Mouse (Mus musculus) spleen, postnatal 14 days (tissue): ENCODE measurements around the gene Rb1.

Source experiments
- DNase-seq, 2 experiments: peaks; one replicate each; pipeline ENCODE4 v3.0.0; 2021 to 2022; ENCODE audit warnings: low spot score in 2 of 2

The Rb1 gene

DNA sequence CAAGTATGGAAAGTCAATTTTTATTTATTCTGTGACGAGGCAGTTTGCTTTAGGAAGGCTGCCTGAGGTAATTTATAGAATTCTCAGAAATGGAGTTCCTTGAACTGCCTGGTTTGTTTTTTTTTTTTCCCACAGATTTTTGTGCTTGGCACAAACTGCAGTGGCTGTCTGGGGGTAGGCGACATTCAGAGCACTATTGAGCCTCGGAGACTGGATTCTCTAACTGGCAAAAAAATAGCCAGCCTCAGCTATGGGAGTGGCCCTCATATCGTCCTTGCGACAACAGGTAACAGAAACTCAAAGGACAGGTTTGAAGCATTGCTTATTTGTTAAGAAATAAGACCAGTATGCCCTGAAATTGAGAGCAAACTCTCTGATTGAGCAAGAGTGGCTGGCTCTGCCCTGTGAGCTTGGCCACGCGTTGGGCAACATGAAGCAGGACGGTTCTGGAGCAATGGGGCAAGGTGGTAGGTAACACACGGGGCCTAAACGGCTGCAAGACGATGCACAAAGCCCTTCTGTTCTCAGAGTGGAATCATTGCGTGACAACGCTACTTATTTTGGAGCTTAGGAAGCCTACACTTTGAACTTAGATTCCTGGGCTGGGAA lies 163.3 kb downstream of the Rb1 start:
- no peak for DNase-seq

DNA sequence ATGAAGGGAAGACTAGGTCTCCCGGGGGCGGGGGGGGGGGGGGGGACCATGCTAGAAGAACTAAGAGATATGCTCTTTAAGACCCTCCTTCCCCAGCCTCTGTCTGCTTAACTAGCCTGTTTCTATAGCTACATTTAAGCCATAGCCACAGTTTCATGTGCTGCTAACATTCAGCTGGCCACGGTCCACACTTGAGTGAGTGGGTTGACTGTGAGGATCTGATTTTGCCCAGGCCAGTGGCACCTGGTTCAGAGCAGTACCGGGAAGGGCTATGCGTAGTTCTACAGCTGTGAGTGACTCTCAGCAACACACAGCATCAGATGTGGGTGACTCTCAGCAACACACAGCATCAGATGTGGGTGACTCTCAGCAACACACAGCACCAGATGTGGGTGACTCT lies 164.3 kb downstream of the Rb1 start:
- DNase-seq: no peak

DNA sequence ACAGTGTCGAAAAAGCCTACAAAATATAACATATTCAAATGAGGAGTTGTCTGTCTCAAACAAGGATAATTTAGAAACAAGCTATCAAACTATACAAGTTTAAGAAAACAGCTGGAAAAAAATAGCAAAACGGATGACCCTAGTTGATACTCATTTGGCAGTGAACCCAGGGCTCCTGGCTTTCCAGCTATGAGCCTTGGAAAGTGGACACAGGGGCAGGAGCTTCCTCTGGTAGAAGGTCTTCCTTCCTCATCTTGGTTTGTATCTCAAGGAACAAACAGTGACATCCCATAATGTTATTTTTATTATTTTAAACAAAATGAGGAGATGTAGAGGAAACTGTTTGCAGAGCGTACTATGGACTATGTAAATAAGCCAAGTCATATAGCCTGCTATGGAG lies 177.5 kb downstream of the Rb1 start:
- no peak for DNase-seq

DNA sequence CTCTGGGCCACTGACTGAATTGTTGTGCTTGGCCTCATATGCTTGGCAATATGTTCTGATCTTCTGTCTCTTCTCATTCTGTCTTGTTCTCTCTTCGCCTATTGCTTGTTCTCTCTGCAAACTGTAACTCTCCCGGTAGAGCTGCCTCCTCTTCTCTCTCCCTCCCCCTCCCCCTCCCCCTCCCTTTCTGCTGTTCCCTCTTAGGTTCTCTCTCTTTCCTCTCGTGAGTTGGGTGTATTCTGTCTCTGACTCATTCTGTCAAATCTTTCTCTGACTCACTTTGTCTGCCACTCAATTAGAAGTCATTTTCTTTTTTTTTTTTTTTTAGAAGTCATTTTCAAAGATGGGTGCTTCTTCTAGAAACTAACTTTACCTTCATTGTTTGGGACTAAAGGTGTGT lies 178.9 kb downstream of the Rb1 start:
- no peak for DNase-seq

DNA sequence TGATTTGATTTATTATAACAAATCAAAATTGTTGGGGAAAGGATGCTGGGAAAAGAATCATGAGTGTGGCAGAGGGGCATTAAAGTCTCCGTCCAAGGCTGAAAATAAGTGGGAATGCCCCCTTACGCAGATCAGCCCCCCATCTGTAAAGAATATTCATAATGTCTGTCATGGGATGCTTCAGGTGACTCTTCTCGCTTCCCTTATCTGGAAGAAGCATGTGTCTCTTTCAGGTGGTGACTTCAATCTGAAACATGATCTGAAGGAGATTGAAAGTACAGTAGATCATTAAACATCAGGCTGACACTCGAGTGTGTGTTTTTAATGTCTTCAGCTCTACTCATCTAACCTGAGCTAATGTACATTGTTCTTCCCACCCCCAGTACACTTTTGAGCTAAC lies 180.1 kb downstream of the Rb1 start:
- DNase-seq: no peak

DNA sequence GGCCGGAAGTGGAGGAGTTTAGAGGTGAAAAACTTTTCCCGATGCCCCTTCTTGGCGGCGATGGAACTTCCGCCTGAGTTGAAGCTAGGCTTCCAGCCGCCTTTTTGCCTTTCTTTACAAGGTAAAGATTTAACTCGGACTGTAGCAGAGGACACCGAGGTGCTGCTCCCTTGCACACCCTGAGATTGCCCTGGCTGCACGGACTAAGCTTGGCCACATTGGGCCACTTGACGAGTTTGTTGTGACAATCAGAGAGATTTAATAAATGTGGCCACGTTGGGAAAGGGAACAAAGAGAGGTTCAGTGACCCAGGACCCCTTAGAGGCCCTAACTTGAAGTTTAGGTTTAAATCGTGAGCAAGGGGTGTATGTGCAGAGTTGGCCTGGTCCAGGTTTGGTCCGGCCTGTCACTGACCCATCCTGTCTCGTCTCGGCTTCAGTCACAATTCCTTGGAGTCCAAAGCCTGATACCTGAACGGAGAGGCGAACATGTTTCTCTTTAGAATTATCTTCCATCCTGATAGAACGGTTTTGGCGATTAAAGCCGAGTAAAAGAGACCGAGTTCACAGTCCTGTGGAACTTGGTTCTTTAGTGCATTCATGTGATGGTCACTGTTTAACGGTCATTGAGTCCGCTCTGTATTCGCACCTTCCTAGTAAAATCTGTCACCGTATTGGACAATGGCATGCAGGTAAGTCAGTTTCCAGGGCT lies 181.8 kb downstream of the Rb1 start:
- no peak for DNase-seq

DNA sequence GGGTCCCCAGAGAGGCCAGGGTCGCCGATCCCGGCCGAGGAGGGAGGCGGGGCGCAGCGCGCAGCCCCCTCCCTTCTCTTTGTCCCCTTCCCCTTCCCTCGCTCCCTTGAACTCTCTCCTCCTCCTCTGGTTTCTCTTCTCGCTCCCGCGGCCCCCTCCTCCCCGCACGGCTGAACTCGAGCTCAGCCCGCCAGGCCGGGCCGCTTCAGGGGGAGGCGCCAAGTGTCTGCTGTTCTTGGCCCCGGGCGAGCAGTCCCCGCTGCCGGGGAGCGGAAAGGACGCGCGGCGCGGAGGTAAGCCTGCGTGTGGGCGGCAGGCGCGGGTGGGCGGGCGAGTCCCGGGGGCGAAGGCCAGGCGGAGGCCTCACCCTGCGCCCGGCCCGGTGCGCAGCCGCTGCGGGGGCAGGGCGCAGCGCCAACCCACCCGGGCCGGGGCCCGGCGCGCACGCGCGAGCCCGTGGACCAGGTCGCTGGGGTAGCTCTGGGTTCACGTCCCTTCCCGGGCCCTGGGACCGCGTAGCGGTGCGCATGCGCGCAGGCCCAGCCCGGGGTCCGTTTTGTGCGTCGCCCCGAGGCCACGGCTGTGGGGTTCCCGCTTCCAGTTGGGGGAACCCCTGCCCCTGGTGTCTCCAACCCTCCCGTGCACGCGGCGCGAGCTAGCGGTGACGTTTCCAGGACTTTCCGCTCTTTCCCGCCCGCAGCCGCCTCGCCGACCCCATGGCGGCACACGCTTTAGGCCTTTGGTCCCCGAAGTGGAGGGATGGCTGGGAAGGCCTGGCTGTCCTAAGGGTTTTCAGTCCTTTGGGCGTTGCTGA lies 182.5 kb downstream of the Rb1 start:
- peak; percentile 58 to 59 for DNase-seq

DNA sequence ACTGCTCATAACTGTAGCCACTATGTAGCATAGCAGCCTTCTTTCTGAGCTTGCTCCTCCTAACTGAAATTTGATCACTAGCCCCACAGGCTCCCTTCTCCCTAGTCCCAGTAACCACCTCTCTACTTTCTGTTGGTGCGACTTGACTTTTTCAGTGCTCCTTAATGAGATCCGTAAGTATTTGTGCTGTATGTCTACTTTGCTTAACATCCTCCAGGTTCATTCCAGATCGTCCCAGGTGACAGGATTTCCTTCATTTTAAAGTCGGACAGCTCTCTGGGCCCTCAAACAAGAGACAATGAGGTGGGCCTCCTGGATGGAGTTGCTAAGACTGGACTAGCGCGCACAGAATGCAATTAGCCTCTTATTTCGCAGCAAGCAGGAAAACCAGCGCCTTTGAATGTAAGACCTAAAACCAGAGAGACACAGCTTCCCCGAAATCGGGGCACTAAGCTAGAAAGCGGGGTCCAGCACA lies 183.2 kb downstream of the Rb1 start:
- no peak for DNase-seq

DNA sequence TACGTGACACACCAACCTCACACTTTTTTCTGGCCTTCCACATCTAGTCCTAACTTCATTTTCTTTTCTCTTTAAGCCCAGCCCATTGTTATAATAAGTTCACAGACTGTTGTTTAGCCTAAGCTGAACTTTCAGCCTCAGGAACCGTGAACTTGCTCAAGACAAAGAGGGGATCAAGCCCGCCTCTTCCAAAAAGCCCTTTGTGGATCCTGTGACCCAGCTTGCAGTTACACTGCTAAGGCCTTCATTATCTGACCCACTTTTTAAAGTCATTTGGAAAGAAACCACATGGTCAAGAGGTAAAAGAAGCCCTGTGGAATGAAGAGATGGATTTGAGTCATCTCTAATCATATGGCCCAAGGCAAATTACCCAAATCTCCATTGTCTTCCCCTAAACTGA lies 183.8 kb downstream of the Rb1 start:
- DNase-seq: no peak

DNA sequence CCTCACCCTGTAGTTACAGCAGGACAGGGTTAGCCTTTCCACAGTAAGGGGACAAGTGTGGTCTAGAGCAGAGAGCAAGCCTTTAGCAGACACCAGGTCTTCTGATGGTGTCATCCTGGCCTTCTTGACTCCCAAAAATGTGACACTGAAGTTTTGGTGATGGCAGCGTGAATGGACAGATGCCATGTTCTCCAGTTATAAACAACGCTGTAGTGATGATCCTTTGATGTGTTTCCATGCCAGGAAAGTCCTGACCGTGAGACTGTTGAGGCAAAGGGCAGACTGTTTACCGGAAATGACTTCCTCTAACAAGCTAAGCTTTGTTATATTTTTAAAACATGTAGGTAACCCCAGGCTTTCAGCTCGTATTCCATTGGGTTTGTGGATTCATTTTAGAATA lies 185.8 kb downstream of the Rb1 start:
- DNase-seq: no peak

DNA sequence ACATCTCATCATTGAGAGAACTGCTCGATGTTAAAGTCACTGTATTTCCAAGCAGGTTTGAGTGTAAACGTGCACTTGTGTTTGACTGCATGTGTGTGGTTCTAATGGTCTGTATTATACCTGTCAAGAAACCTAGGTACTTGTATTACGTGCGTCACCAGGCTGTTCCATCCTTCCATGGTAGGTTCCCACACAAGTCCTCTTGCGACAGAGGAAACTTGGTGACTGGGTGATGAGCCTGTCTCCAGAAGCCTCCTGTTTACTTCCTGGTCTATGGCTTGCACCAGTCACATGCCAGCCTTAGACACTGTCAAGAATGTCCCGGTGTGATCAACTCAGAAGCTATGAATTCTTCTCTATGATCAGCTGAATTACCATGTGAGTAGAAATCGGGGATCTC lies 187.1 kb downstream of the Rb1 start:
- DNase-seq: no peak

DNA sequence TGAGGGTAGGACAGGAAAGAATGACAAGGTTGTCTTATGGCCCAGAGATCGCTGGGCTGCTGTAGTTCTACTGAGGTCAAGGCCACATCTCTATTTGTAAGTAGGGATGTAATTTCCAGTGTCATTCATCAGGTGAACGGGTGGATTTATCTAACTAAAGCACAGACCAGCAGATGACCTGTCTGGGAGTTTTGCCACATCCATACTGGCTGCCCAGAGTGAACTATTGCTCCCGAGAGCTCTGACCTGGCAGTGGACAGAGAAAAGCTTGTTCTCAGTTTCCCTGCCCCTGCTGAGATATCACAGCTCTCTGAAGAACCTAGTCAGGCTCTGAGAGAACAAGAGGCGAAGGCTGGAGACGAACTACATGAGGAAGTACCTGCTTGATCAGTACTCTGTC lies 188.4 kb downstream of the Rb1 start:
- no peak for DNase-seq
